Mouse (Mus musculus) intestine, embryonic 16.5 days (tissue): ENCODE data around the gene Fam71b. TPM values are rescaled to one million over a fixed set of nuclear protein-coding genes. Genes with fewer than 3 reads are reported as not detected.

ENCODE experiments used
- ATAC-seq: fragments of 200-750 bp; cut with Nextera tagmentation; 2 replicates; pipeline ENCODE4 v1.8.0; 2017; ENCODE audit warnings: moderate TSS enrichment, moderate library complexity
- H3K27ac ChIP-seq: fragments of 300-500 bp; sonication (generic); 2 replicates; pipeline ENCODE4 v1.5.1; 2014; ENCODE audit warnings: mild to moderate bottlenecking, low read length
- H3K27me3 ChIP-seq: fragments of 300-500 bp; sonication (generic); replicated peaks from 2 replicates; pipeline ENCODE4 v1.6.1; 2014; ENCODE audit warnings: low read length, control low read depth, mixed read lengths; ENCODE audit not compliant: control insufficient read depth, insufficient read depth
- H3K36me3 ChIP-seq: fragments of 300-500 bp; sonication (generic); 2 replicates; pipeline ENCODE4 v1.6.1; 2014; ENCODE audit warnings: low read length, control low read depth; ENCODE audit not compliant: control insufficient read depth, insufficient read depth
- H3K4me1 ChIP-seq: fragments of 300-500 bp; sonication (generic); 2 replicates; pipeline ENCODE4 v1.6.1; 2014; ENCODE audit warnings: low read length, control low read depth, mixed read lengths; ENCODE audit not compliant: control insufficient read depth, insufficient read depth
- H3K4me2 ChIP-seq: fragments of 300-500 bp; sonication (generic); 2 replicates; pipeline ENCODE4 v1.6.1; 2014; ENCODE audit warnings: low read depth, low read length, control low read depth
- H3K4me3 ChIP-seq: fragments of 300-500 bp; sonication (generic); 2 replicates; pipeline ENCODE4 v1.5.1; 2014; ENCODE audit warnings: mild to moderate bottlenecking, low read length
- H3K9ac ChIP-seq: fragments of 300-500 bp; sonication (generic); 2 replicates; pipeline ENCODE4 v1.6.1; 2014; ENCODE audit warnings: low read depth, low read length
- H3K9me3 ChIP-seq: fragments of 300-500 bp; sonication (generic); 2 replicates; pipeline ENCODE4 v1.6.1; 2016; ENCODE audit warnings: low read length, control low read depth; ENCODE audit not compliant: control insufficient read depth
- WGBS: fragments of 180-500 bp; shearing (Covaris S2); extraction: QIAGEN DNeasy Blood & Tissue Kit; methylation state at CpG from one replicate; pipeline ENCODE4 v1.1.7; 2014; 5-methylcytosine and 5-hydroxymethylcytosine counted together
- polyA plus RNA-seq: library from polyadenylated mRNA; unstranded; fragments of >200 nt; fragmentation: Nextera tagmentation; extraction: Ambion mirVana; gene quantifications from 2 replicates; pipeline ENCODE4 v1.2.1, GENCODE M21; 2015

The Fam71b gene
- polyA plus RNA-seq, 1 experiment from 2014 or later: not detected

- WGBS: 73% methylated on average over 3 of the region's 3 CpGs
- H3K27me3 ChIP-seq: no peaks in the 10 kb centered on the region
- no peaks in the 10 kb centered on the region for H3K36me3 ChIP-seq
- H3K4me3 ChIP-seq: no peak overlapping the region
- H3K27ac ChIP-seq: no peak overlapping the region
- H3K4me2 ChIP-seq: no peak overlapping the region
- no peak for ATAC-seq
- no peaks in the 10 kb centered on the region for H3K4me1 ChIP-seq
- H3K9me3 ChIP-seq: no peaks in the 10 kb centered on the region
- H3K9ac ChIP-seq: no peak overlapping the region
Observed at GRCm38 (mm10) chr11:46366357-46366756, 30.0 kb upstream of the Fam71b start.

- Histone ChIP-seq H3K27me3 (no peaks in the 10 kb centered on the region), H3K4me2 (no peak overlapping the region), H3K4me3 (no peak overlapping the region), H3K4me1 (no peaks in the 10 kb centered on the region), H3K9ac (no peak overlapping the region), H3K9me3 (no peaks in the 10 kb centered on the region), H3K36me3 (no peaks in the 10 kb centered on the region), H3K27ac (no peak overlapping the region)
- WGBS: 81% methylated on average over 4 of the region's 4 CpGs
- no peak for ATAC-seq
Observed at GRCm38 (mm10) chr11:46370457-46370856, 25.9 kb upstream of the Fam71b start.

- no peaks in the 10 kb centered on the region for H3K4me1 ChIP-seq
- H3K27me3 ChIP-seq: no peaks in the 10 kb centered on the region
- no peak overlapping the region for H3K27ac ChIP-seq
- no peak for ATAC-seq
- 92% methylated on average over 8 of the region's 8 CpGs for WGBS
- H3K4me2 ChIP-seq: no peak overlapping the region
- H3K9me3 ChIP-seq: no peaks in the 10 kb centered on the region
- H3K36me3 ChIP-seq: no peaks in the 10 kb centered on the region
- no peak overlapping the region for H3K4me3 ChIP-seq
- H3K9ac ChIP-seq: no peak overlapping the region
Observed at GRCm38 (mm10) chr11:46371250-46371649, 25.1 kb upstream of the Fam71b start.

- no peak for ATAC-seq
- Histone ChIP-seq H3K9ac (no peak overlapping the region), H3K4me2 (no peak overlapping the region), H3K4me3 (no peak overlapping the region), H3K36me3 (no peaks in the 10 kb centered on the region), H3K4me1 (no peaks in the 10 kb centered on the region), H3K9me3 (no peaks in the 10 kb centered on the region), H3K27ac (no peak overlapping the region), H3K27me3 (no peaks in the 10 kb centered on the region)
- WGBS: 75% methylated on average over 8 of the region's 8 CpGs
Observed at GRCm38 (mm10) chr11:46372331-46372953, 23.9 kb upstream of the Fam71b start.

- H3K36me3 ChIP-seq: no peaks in the 10 kb centered on the region
- no peak overlapping the region for H3K4me2 ChIP-seq
- no peaks in the 10 kb centered on the region for H3K27me3 ChIP-seq
- H3K9ac ChIP-seq: no peak overlapping the region
- no peak for ATAC-seq
- H3K9me3 ChIP-seq: no peaks in the 10 kb centered on the region
- 80% methylated on average over 13 of the region's 13 CpGs for WGBS
- H3K27ac ChIP-seq: no peak overlapping the region
- H3K4me1 ChIP-seq: no peaks in the 10 kb centered on the region
- H3K4me3 ChIP-seq: no peak overlapping the region
Observed at GRCm38 (mm10) chr11:46373071-46374030, 23.0 kb upstream of the Fam71b start.

GRCm38 (mm10) chr11:46375015-46375414 lies 21.3 kb upstream of the Fam71b start:
- WGBS: 83% methylated on average over 8 of the region's 8 CpGs
- Histone ChIP-seq H3K27ac (no peak overlapping the region), H3K4me2 (no peak overlapping the region), H3K9me3 (no peaks in the 10 kb centered on the region), H3K4me3 (no peak overlapping the region), H3K27me3 (no peaks in the 10 kb centered on the region), H3K4me1 (no peaks in the 10 kb centered on the region), H3K36me3 (no peaks in the 10 kb centered on the region), H3K9ac (no peak overlapping the region)
- no peak for ATAC-seq

GRCm38 (mm10) chr11:46377316-46377715 lies 19.0 kb upstream of the Fam71b start:
- WGBS: 95% methylated on average over 1 of the region's 1 CpGs
- no peak overlapping the region for H3K4me2 ChIP-seq

GRCm38 (mm10) chr11:46377819-46378782 lies 18.3 kb upstream of the Fam71b start:
- 84% methylated on average over 8 of the region's 8 CpGs for WGBS
- Histone ChIP-seq H3K9me3 (no peaks in the 10 kb centered on the region), H3K4me3 (no peak overlapping the region), H3K27ac (no peak overlapping the region), H3K4me2 (no peak overlapping the region), H3K4me1 (no peaks in the 10 kb centered on the region), H3K9ac (no peak overlapping the region), H3K36me3 (no peaks in the 10 kb centered on the region), H3K27me3 (no peaks in the 10 kb centered on the region)
- ATAC-seq: no peak

More at GRCm38 (mm10) chr11:46377316-46377715, 19.0 kb upstream of the Fam71b start:
- no peak for ATAC-seq
- Histone ChIP-seq H3K27me3 (no peaks in the 10 kb centered on the region), H3K4me1 (no peaks in the 10 kb centered on the region), H3K9me3 (no peaks in the 10 kb centered on the region), H3K9ac (no peak overlapping the region), H3K4me3 (no peak overlapping the region), H3K36me3 (no peaks in the 10 kb centered on the region), H3K27ac (no peak overlapping the region)
